Mouse (Mus musculus): Measurements from ENCODE around the gene Hsd17b10. TPM values are rescaled to one million over a fixed set of nuclear protein-coding genes. Genes with fewer than 3 reads are reported as not detected.

Hsd17b10 gene
- 105 and 131 TPM in 2 replicates for polyA plus RNA-seq (2012; rRNA removed; ENCODE audit: low replicate concordance)

DNA sequence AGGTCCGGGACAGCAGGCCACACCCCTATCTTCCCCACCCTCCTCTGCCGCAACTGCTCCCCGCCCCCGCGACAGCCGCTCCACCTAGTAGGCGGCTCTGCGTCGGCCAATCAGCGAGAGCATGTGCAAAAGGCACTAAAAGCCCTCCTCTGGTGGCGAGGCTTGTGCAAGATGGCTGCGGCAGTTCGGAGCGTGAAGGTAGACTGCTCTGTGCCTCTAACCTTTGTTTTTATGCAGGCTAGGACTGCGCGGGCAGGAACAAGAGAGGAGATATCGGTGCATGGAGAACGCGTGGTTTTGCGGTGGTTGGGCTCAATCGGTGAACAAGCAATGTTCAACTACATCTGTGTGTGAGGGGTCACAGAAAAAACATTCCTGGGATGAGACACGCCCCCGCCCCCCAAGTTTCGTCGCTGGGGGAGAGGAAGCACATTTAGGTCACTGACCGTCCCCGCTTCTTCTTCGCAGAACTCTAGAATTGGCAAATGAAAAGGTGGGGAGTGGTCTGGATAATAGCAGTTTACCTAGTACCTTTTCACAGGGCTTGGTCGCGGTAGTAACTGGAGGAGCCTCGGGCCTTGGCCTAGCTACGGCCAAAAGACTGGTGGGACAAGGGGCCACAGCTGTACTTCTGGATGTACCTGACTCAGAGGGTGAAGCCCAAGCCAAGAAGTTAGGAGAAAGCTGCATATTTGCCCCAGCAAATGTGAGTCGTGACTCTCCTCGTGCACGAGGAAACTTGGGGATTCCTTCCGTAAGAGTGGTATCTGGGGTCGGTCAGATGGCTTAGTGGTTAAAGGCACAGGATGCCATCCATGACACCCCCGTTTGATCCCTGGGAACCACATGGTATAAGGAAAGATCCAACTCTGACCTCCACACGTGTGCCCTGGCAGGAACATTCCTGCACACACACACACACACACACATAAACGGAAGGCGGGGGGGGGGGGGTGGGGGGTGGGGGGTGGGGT, at the start of gene Hsd17b10:
Hsd17b10 (plus strand) TSS at position 109 of the 974 bp plus-strand sequence.

DNA sequence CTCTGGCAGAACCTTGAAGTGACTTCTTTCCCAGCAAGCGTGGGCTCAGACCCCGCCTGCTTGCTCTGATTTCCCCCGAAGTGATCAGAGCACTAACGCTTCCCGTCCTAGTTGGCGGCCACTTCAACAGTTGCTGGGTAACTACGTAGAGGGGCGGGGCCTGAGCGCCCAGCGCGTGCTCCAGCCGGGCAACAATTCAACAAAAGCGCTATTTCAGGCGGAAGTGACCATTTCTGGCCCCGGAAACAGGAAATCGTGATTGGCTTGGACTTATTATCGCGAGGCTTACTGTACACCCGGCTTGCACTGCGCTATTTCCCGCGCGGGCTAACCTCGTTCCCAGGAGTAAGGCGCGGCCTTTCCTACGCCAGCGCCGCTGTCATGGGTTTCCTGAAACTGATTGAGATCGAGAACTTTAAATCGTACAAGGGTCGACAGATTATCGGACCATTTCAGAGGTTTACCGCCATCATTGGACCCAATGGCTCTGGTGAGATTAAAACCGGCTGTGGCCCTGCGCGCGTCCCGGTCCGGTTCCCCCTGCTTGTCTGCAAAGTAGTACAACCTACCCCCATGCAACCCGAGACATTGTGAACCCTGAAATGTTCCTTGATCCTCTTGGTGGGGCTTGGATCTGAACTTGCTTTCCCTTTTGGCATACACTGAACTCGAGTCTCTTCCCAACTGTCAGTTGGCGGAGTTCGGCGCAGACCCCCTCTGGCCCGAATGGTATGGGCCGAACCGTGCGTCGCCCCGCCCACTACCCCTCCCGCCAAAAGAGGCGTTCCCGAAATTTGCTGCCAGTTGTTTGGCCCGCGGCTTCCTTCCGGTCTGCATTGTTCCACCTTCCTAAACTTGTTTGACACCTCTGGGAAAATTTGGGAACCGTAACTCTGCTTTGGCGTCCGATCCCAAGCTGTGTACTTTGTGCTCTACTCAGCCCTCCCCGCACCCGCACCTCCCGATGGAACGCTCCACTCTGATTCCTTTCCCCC, 14.8 kb downstream of the Hsd17b10 start, which contains the start of the genes Ribc1 and Smc1a:
Ribc1 (minus strand) TSS at position 145 of the 995 bp plus-strand sequence.
Smc1a (plus strand) TSS at position 278 of the 995 bp plus-strand sequence.

Other genes starting within 250 kb of the Hsd17b10 start
- 55.7 and 111 TPM in 2 replicates for gene Huwe1, start 201.0 kb upstream of the Hsd17b10 start, polyA plus RNA-seq (2012; rRNA removed; ENCODE audit: low replicate concordance)
- 0.36 and 0.40 TPM in 2 replicates for gene Ribc1, start 14.4 kb downstream of the Hsd17b10 start, polyA plus RNA-seq (2012; rRNA removed; ENCODE audit: low replicate concordance)
- 24.5 and 40.2 TPM in 2 replicates for gene Smc1a, start 14.6 kb downstream of the Hsd17b10 start, polyA plus RNA-seq (2012; rRNA removed; ENCODE audit: low replicate concordance)
- 14.9 and 16.6 TPM in 2 replicates for gene Iqsec2, start 142.4 kb downstream of the Hsd17b10 start, polyA plus RNA-seq (2012; rRNA removed; ENCODE audit: low replicate concordance)
- 43.1 and 83.2 TPM in 2 replicates for gene Kdm5c, start 231.2 kb downstream of the Hsd17b10 start, polyA plus RNA-seq (2012; rRNA removed; ENCODE audit: low replicate concordance)